Mouse (Mus musculus): Measurements from ENCODE around the gene Gm20388. TPM values are rescaled to one million over a fixed set of nuclear protein-coding genes. Genes with fewer than 3 reads are reported as not detected.

Gm20388 gene
- polyA plus RNA-seq, 1 experiment from 2014 or later, result not detected

DNA sequence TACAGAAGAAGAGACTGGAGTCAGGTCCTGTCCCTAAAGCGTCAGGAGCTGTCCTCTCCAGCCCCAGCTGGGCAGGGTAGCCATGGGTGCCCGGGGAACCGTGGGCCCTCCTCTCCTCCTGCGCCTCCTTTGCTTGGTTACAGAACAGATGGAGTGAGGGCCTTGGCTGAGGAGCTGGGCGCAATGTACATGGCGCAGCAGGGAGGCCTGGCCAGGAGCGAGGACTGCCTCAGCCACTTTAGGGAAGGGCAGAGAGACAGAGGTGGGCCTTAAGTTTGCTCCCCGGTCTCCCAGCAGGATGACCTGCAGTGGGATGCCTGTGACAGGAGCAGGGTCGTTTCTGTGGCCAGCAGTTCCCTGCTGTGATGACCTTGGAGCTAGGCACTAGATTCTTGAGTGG lies 381.0 kb downstream of the Gm20388 start:
- no peak for ATAC-seq (ENCODE audit: extremely low read depth, insufficient number of reproducible peaks, low FRiP score, low TSS enrichment)
- H3K4me2 ChIP-seq, result peak overlapping the region; percentile 50

DNA sequence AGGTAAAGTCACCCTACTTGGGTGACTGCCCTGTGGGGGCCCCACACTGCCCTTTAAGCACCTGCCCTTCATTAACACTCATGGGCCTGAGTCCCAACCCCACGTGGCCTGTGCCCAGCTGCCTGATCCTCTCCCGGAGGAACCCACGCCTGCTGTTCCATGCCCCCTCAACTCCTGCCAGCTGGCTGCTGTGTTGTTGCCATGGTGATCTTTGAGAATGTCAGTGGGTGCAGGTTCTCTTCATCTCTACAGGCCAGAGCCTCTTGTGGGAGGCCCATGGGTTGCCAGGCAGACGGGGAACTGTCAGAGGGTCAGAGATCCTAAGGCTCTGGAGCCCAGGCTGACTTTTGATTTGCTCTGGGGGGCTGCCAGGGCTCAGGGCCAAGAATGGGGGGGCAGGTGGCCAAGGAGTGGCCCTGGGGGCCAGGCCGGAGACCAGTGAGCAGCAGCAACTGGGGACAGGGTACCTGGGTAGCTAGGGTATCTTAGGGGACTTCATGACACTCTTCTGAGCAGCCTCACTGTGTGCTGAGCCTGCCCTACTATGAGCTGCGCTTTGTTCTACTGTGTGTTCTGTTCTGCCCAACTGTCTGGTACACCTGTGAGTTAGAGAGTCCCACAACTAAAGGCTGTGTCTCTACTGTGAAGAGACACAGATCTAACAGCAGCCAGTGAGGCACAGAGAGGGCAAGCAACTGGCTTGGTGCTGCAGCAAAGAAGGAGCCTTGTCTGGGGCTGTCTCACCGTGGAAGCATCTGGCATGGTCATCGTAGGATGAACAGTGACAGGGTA lies 381.9 kb downstream of the Gm20388 start:
- no peaks in the 10 kb centered on the region for H3K36me3 ChIP-seq
- peak overlapping the region; percentile 75; the same call in 1 of the 2 replicates for H3K27ac ChIP-seq (replicated peaks)
- no peak for ATAC-seq (ENCODE audit: extremely low read depth, insufficient number of reproducible peaks, low FRiP score, low TSS enrichment)
- H3K4me3 ChIP-seq, result peak overlapping the region; percentile 4
- H3K9ac ChIP-seq, result peak overlapping the region; percentile 71
- H3K4me1 ChIP-seq, result peaks cover 97% of the 10 kb centered on the region
- H3K27me3 ChIP-seq (replicated peaks), result no peaks in the 10 kb centered on the region
- 55% methylated on average over 8 of the region's 8 CpGs for WGBS
- peak overlapping the region; percentile 50 for H3K4me2 ChIP-seq
- no peaks in the 10 kb centered on the region for H3K9me3 ChIP-seq

More for the DNA sequence above, 381.0 kb downstream of the Gm20388 start:
- 81% methylated on average over 9 of the region's 9 CpGs for WGBS
- Histone ChIP-seq H3K9ac (peak overlapping the region; percentile 44; the same call in 1 of the 2 replicates), H3K27ac (replicated peaks) (no peak overlapping the region), H3K4me3 (no peak overlapping the region), H3K9me3 (no peaks in the 10 kb centered on the region), H3K36me3 (no peaks in the 10 kb centered on the region), H3K4me1 (peaks cover 92% of the 10 kb centered on the region), H3K27me3 (replicated peaks) (no peaks in the 10 kb centered on the region)

DNA sequence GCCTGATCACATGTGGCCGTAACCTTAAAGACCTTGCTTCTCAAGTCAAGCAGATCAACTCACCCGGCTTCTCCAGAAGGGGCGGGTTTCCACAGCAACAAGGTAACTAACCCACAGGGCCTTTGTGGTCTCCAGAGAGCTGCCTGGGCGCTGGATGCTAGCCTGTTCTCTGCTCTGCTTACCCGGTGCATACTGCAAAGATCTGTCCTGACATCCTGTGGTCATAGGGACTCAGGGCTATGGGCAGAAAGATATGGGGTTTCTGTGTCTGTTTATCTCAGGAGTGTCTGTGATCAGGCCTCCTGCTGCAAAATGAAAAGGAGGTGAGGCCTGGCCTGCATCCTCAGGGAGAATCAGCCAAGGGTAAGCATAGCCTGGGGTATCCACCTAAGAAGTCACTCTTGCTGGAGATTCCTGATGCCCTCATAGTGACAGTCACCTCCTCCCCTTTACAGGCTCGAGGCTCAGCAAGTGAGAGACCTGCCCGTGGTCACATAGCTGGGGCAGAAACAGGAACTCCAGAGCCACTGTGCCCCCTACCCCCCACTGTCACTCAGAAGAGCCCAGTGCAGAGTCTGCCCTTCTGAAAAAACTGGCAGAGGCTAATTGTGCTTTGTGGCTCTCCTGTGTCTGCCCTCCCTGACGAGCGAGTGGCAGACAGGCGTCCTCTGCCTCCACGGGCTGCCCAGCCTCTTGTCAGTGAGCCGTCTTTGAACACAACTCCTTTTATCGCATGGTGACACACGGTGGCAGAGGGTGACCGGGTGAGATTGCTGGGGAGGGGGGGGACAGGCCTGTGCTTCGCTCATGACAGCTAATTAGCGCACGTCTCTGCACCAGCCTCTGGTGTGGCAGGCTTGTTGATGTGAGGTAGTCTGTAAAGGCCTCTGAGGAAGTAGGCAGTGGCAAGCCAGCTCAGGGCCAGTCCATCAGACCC lies 383.0 kb downstream of the Gm20388 start:
- Histone ChIP-seq H3K9me3 (no peaks in the 10 kb centered on the region), H3K36me3 (no peaks in the 10 kb centered on the region), H3K4me2 (peak overlapping the region; percentile 50), H3K9ac (peak overlapping the region; percentile 71), H3K4me3 (peak overlapping the region; percentile 4; the same call in 1 of the 2 replicates), H3K27me3 (replicated peaks) (no peaks in the 10 kb centered on the region), H3K4me1 (peaks cover 93% of the 10 kb centered on the region), H3K27ac (replicated peaks) (peak overlapping the region; percentile 75)
- peak; percentile 40; the same call in 1 of the 2 replicates for ATAC-seq (ENCODE audit: extremely low read depth, insufficient number of reproducible peaks, low FRiP score, low TSS enrichment)
- 27% methylated on average over 18 of the region's 18 CpGs for WGBS

- WGBS, result 34% methylated on average over 17 of the region's 17 CpGs
- Histone ChIP-seq H3K4me3 (no peak overlapping the region; the same call in 1 of the 2 replicates), H3K4me2 (peak overlapping the region; percentile 47), H3K4me1 (peaks cover 84% of the 10 kb centered on the region), H3K27me3 (replicated peaks) (no peaks in the 10 kb centered on the region), H3K9ac (peak overlapping the region; percentile 71), H3K27ac (replicated peaks) (peak overlapping the region; percentile 75), H3K36me3 (no peaks in the 10 kb centered on the region), H3K9me3 (no peaks in the 10 kb centered on the region)
- ATAC-seq (ENCODE audit: extremely low read depth, insufficient number of reproducible peaks, low FRiP score, low TSS enrichment), result peak; percentile 21; the same call in 1 of the 2 replicates
These were observed 384.6 kb downstream of the Gm20388 start for GRCm38 (mm10) chr8:120294982-120295870.

DNA sequence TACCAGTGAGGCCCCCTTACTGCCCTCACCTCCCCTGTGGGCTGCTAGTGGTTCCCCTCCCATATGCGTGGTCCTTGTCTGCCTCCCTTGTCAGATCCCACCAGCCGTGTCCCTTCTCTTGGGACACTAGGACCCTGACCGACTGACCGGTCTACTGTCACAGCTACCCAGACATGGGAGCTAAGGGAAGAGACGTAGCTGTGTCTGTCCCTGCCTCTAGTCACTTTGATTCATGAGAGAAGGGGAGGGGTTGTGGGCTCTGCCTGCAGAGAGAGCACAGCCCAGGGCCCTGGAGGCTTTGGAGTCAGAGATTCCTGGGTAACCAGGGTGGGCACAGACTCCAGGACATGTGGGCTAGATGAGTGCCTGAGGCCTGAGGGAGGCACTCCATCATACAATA lies 386.4 kb downstream of the Gm20388 start:
- Histone ChIP-seq H3K27ac (replicated peaks) (no peak overlapping the region), H3K4me3 (no peak overlapping the region), H3K9ac (0 out of 2 replicates have a peak overlapping the region, but pooled peaks have one; percentile 0), H3K36me3 (no peaks in the 10 kb centered on the region), H3K9me3 (no peaks in the 10 kb centered on the region), H3K4me2 (no peak overlapping the region), H3K4me1 (peaks cover 77% of the 10 kb centered on the region), H3K27me3 (replicated peaks) (no peaks in the 10 kb centered on the region)
- 32% methylated on average over 5 of the region's 5 CpGs for WGBS
- ATAC-seq (ENCODE audit: extremely low read depth, insufficient number of reproducible peaks, low FRiP score, low TSS enrichment), result no peak

GRCm38 (mm10) chr8:120298601-120299532 lies 388.2 kb downstream of the Gm20388 start:
- Histone ChIP-seq H3K4me1 (peaks cover 59% of the 10 kb centered on the region), H3K36me3 (no peaks in the 10 kb centered on the region), H3K9me3 (no peaks in the 10 kb centered on the region), H3K9ac (peak overlapping the region; percentile 37), H3K27ac (replicated peaks) (no peak overlapping the region), H3K27me3 (replicated peaks) (0 out of 2 replicates have a peak, but pooled peaks cover under 1% of the 10 kb centered on the region), H3K4me2 (no peak overlapping the region), H3K4me3 (no peak overlapping the region)
- no peak for ATAC-seq (ENCODE audit: extremely low read depth, insufficient number of reproducible peaks, low FRiP score, low TSS enrichment)
- 68% methylated on average over 22 of the region's 22 CpGs for WGBS

- Histone ChIP-seq H3K4me2 (peak overlapping the region; percentile 58), H3K27ac (replicated peaks) (peak overlapping the region; percentile 53; the same call in 1 of the 2 replicates), H3K9me3 (no peaks in the 10 kb centered on the region), H3K9ac (peak overlapping the region; percentile 60), H3K36me3 (no peaks in the 10 kb centered on the region), H3K4me1 (peaks cover 44% of the 10 kb centered on the region), H3K4me3 (peak overlapping the region; percentile 22; the same call in 1 of the 2 replicates), H3K27me3 (replicated peaks) (0 out of 2 replicates have a peak, but pooled peaks cover 3% of the 10 kb centered on the region)
- ATAC-seq (ENCODE audit: extremely low read depth, insufficient number of reproducible peaks, low FRiP score, low TSS enrichment), result peak; percentile 51
- WGBS, result 4% methylated on average over 13 of the region's 13 CpGs
These were observed 390.0 kb downstream of the Gm20388 start for GRCm38 (mm10) chr8:120300601-120301141.

GRCm38 (mm10) chr8:120302941-120303675 lies 392.5 kb downstream of the Gm20388 start:
- H3K9me3 ChIP-seq, result no peaks in the 10 kb centered on the region
- no peak overlapping the region for H3K4me3 ChIP-seq
- ATAC-seq (ENCODE audit: extremely low read depth, insufficient number of reproducible peaks, low FRiP score, low TSS enrichment), result no peak
- no peak overlapping the region for H3K27ac ChIP-seq (replicated peaks)
- H3K4me1 ChIP-seq, result peaks cover 40% of the 10 kb centered on the region
- H3K9ac ChIP-seq, result no peak overlapping the region
- peaks cover 18% of the 10 kb centered on the region for H3K27me3 ChIP-seq (replicated peaks)
- no peak overlapping the region for H3K4me2 ChIP-seq
- WGBS, result 69% methylated on average over 11 of the region's 11 CpGs
- H3K36me3 ChIP-seq, result no peaks in the 10 kb centered on the region

GRCm38 (mm10) chr8:120304097-120304496 lies 393.5 kb downstream of the Gm20388 start:
- WGBS, result 60% methylated on average over 9 of the region's 9 CpGs
- no peak overlapping the region for H3K27ac ChIP-seq (replicated peaks)
- H3K9ac ChIP-seq, result peak overlapping the region; percentile 14; the same call in 1 of the 2 replicates
- ATAC-seq (ENCODE audit: extremely low read depth, insufficient number of reproducible peaks, low FRiP score, low TSS enrichment), result no peak
- no peak overlapping the region for H3K4me2 ChIP-seq
- H3K4me3 ChIP-seq, result no peak overlapping the region
- H3K27me3 ChIP-seq (replicated peaks), result peaks cover 27% of the 10 kb centered on the region
- H3K9me3 ChIP-seq, result no peaks in the 10 kb centered on the region
- H3K36me3 ChIP-seq, result no peaks in the 10 kb centered on the region
- peaks cover 39% of the 10 kb centered on the region for H3K4me1 ChIP-seq

All from heart, embryonic 13.5 days (tissue).